Mouse (Mus musculus) kidney, postnatal 25 days (tissue): ENCODE measurements around the gene Mkks.
A peak's percentile ranks its signal among the peaks of the same experiment; 100 is the strongest.
"Not testable (repeated sequence)": the region's sequence is repeated elsewhere in the genome, so short reads cannot be mapped to it uniquely, and the experiment has no call there.

ENCODE experiments used
- DNase-seq, 2 experiments: peaks; one replicate each; pipeline ENCODE4 v3.0.0; 2021; ENCODE audit warnings: mixed read lengths in 2 of 2

Mkks gene

DNA sequence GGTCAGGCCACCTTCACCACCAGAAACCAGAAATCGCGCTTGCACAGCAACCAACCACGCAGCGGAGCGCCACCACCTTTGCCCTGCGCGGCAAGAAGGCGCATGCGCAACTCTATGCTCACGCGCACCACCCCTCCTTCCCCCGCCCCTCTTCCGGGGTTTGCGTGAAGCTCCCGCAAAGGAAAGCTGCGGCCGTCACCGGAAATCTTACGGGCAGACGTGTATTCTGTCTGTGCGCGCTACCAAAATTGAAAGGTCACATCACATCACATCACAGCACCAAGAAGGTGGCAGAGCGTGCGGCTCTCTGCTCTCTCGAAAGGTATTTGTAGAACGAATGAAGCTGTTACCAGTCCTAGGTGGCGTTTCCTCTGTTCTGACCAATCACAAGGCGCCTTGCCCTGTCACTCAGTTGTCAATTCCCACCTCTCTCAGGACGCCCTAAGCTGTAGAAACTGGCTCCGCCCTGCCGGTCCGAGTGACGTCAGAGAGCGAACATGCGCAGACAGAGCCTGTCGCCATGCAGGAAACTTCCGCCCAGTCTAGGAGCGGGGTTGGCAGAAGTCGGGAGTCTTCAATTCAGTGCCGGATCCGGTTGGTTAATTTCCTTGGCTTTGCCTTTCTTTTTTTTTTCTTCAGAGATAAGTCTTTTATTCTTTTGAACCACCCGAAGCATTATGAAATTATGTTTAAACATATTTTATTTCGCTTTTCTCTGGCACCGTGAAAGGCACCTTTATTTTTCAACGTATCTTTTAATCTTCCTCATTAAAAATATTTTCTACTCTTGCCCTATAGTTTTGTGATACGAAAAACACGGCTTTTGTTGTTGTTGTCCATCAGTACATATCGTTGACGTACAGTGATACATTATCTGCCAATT, at the start of gene Mkks, which contains the start of the genes Slx4ip and AL731706.1:
Gene Mkks (minus strand): TSS at position 322 of the 883 bp plus-strand sequence.
Gene Slx4ip (plus strand): TSS at position 151 of the 883 bp plus-strand sequence.
Gene AL731706.1 (minus strand): TSS at position 322 of the 883 bp plus-strand sequence.
- DNase-seq: peak; percentile 99 to 100

DNA sequence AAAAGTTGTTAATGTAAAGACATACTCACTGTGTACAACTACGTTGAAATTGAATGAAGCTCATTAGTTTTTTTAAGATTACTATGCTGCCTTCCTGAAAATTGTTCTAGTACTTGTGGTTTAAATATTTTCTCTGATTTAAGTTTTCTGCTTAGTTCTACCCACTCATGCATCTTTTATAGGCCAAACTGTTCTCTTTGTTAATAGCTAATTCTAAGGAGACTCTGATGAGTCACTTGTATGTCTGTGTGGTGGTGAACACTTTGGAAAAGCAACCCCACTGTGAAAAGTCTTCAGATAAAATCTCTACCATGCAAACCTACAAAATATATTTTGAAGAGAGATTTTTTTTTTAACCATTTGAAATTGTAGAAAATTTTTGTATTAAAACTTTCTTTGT, 47.1 kb upstream of the Mkks start:
- DNase-seq: no peak

DNA sequence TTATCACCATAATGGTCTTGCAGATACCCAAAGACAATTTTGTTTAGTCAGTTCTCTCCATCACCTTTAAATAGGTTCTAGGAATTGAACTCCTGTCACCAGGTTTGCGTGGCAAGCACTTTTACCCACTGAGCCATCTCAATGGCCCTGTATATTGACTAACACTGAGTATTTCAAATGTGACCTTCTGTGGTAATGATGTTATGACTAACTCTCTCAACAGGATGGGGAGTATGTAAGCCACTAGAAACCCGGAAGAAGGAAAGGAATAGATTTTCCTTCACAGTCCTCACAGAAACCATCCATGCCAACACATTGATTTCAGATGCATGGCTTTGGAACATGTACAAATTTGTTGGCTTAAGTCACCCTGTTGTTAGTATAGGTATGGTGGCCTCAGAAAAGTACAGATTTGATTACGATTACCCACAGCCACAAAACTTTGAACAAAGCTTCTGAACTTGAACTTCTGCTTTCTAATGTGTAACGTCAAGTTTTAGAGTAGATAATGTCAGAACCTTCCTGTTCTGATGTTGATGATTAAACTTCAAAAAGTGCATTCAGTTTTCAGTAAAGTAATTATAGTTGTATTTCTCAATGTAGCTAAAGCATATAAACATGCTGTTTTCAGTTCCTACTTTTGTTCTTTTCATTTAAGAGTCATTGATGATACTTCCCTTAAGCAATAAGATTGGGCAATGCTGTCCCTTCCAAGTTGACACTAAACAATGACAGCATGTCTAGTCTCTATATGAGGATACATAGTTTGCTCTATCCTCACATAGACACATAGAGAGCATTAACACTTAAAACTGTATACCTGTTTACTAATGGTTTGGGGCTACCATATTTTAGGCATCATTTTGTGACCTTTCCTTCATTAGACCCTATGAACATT, 45.5 kb upstream of the Mkks start:
- no peak for DNase-seq

DNA sequence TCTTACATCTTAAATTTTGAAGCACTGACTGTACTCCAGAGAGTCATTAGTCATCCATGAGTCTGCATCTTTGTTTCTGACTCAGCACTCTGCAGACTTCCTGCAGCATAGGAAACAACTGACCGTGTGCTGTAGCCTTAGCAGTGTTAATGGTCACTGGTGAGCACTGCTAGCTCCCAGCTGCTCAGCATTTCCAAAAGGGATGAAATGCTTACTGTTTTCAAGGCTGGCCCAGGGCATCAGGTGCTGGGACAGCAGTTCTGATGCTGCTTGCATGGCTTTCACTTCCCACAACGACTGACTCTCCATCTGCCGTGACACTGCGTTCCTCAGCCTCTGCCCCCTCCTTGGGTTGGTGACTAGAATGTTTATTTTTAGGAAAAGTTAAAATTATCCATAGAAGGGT, 29.8 kb upstream of the Mkks start:
- no peak for DNase-seq

DNA sequence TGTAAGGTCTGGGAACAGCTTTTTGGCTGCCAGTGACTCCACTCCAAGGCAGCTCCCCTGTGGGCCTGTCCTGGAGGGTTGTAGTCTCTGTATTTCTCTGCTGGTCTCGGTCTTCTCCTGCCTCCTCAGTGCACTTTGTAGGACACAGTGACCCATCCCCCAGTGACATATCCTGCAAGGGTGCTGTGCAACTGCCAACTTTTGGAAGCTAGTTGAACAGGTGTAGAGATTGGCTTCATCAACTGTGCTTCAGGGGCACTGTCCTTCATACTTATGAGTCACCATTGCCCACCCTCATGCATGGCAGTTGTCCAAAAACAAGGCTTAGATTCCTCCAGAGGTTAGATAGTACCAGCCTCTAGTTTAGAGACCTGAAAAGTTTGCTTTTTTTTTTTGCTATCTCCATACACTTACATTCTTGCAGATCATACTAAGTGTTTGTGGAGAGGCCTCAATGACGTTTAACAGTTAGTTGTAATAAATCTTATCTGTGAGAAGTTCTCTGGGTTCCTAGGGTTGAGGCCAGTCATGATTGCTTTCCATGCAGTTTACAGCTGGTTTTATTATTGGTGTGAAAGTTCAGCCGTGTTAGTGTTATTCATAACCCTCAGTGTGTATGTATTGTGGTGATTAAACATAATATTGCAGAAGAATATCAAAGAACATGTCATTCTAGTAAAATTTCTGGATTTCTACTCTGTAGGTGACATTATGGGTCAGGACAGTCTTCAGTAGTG, 29.2 kb upstream of the Mkks start:
- no peak for DNase-seq

DNA sequence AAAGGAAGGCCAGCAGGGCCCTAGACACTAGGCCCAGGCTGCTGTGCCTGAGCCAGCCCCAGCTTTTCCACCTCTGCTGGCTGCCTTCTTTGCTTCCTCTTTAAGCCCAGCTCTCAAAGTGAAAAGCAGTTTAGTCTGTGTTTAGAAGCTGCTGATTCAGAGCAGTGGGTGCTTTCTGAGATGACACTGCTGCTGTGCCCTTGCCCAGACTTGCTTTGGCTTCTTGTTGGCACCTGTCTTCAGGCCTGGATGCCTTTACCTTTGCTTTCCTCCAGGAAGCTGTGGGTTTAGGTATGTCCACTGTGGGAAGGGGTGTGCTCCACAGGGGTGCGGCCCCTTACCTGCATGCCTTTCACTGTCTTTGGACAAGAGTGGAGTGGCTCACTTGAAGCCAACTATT, 28.2 kb upstream of the Mkks start:
- peak in 1 of 2 experiments; percentile 39 for DNase-seq

DNA sequence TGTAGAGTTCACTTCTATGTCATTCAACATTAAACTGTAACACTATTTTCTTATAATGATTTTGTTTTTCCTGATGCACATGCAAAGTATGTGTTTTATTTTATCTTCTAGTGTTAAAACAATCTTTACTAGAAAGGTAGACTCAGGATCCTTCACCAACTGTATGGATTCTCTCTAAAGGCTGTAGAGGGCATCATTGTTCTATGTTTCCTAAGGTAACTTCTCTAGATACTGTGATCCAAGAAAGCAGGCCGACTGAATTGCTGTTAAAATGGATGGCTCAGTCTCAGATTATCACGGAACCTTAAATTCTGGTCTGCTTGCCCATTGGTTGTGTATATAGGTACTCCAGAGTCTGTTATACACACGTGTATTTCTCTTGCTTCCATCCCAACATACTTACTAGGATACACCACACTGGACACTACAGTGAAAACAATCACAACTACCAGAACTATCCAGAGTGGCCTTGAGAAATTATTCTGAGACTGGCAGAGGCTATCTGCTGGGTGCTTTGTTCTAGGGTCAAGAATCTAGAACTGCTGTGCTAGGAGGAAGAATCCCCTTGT, 23.2 kb upstream of the Mkks start:
- no peak for DNase-seq

DNA sequence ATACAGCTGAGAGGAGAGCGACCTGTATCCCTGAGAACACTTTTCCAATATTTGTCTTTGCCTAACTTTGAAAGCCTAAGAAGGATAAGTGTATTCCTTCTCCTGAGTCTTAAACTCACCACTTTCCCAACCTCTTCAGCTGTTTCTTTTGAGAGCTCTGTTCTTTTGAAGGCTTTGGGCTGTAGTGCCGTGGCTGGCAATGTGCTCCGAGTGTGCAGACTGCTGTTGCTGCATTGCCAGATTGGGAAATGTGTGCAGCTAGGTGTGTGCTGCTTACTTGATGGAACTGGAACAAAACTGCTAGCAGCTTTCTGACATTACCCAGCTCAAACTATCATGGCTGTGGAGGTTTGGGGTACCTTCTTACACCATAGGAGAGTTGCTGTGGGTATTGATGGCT, 21.8 kb upstream of the Mkks start:
- DNase-seq: no peak

DNA sequence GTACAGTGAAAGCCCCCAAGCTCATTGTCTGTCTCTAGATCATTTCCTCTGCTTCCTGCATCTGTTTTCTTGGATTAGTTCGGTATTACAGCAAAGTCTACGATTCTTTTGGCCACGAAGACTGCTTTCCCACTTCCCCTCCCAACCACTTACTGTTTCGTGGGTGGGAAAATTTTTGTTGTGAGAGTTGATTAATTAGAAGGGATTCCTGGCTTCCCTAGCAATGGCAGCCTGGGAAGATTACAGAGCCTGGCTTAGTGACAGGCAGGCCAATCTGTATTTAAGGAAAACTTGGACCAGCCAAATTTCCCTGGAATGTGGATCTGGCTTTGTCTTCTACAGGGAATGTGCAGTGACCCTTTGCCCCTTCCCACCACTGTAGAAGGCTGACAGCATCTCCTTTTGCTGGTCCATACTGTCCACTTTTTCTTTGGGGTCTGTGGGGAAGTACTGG, 20.8 kb upstream of the Mkks start:
- peak in 1 of 2 experiments; percentile 13 for DNase-seq

DNA sequence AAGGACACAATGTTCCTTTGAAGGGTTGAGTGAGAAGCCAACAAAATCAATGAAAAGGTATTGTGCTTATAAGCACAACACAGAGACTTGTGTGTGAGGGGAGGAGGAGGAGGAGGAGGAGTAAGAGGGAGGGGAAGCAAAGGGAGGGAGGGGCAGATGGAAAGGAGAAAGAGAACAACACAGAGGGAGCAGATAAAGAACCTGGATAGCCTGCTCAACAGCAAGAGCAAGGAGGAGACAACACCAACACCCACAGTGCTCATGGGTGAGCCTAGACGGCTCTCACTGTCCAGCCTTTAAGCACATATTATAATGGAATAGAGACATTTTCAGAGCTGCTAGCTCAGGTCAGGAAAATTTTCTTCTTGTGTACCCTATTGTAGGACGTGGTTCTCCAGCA, 18.1 kb upstream of the Mkks start:
- DNase-seq: no peak

DNA sequence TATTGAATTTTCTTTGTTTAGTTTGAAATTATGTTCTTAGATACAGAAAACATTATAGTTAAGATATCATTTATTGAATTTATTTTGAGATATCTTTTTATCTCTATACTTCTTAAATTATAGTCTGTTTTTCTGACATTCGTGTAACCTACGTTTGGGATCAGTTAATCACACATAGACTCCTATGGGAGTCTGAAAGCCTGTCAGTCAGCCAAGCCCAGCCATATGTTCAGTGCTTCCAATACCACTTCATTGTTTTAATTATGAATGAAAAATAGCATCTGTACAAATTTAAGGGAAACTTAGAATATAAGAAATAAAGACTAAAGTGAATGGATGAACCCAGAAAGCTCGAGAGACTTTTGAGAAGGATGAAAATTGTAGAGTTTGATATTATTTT, 17.4 kb upstream of the Mkks start:
- DNase-seq: no peak

DNA sequence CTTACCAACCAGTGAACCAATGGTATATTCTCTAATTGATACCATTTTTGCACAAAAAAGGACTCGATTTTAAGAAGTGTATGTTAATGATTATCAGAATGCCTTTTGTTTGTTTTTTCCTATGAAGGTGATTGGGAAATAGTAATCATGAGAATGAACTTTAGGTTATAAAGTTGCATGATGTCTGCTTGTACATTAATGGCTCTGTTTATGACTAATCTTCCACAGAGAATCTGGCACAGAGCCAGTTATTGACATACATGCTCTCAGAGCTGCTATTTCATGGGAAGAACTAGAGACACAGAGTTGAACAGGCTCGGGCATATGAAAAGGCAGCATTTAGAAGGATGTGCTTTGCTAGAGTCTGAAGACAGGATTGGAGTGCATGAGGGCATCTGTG, 4.9 kb upstream of the Mkks start:
- DNase-seq: no peak

DNA sequence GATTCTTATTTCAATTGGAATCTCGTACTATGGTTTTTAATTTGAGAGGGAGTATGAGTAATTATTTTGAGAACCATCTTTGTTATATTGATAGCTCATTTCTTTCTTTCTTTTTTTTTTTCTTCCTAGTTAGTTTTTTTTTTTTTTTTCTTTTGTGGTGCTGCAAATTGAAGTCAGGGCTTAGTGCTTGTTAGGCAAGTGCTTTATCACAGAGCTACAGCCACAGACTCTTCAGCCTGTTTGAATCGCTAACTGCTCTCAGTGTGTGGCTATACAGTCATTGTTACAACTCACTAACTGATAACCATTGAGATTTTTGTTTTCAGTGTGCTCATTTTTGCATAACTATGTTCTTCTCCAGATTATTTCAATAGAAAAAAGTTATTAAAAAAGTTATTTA, 3.3 kb upstream of the Mkks start:
- no peak for DNase-seq

DNA sequence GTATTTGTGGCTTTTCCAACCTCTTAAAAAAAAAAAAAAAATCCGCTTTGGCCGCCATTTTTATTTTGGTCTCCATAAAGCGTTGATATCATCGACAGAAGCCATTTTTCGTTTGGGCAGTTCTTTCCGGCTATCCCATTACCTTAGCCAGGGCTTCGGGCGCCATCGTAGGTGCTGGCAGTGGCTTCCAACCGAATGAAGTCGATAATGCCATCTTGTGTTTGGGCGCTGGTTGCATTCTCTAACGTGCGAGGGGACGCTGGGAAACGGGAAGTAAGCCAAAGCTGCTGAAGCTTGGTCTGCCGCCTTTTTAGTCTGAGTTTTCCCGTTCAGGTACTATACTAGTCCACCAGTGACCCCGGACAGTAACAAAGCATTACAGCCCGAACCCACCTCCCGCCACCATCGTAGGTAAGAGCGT, 772 bp upstream of the Mkks start:
- peak; percentile 97 for DNase-seq

DNA sequence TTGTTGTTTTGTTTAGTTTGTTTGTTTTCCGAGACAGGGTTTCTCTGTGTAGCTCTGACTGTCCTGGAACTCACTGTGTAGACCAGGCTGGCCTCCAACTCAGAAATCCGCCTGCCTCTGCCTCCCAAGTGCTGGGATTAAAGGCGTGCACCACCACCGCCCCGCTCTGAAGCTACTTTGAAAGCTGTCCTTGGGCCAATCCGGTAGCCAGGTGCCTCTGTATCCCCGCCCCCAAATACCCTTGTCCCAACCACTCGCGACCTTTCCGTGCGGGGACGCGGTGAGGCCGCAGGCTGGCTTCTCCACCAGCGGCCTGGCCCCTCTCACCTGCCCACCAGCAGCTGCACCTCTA, 497 bp downstream of the Mkks start:
- DNase-seq: not testable (repeated sequence)

DNA sequence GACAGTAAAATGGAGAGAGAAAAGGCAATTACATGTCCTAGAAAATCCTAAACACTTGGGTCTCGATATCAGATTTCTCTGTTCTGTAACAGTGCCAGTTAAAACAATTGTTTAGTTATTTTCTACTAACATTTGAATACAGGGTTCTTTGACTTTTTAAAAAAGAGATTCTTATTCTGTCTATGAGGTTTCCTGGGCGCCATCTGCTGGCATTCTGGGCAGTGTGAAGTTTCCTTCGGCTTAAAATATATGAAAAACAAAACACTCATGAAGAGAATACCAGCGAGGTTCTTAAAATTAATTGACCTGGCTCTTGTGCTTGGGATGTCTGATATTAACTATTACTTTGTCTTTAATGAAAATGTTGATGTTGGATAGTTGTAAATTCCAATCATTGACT, 4.3 kb downstream of the Mkks start:
- DNase-seq: peak in 1 of 2 experiments; percentile 57

DNA sequence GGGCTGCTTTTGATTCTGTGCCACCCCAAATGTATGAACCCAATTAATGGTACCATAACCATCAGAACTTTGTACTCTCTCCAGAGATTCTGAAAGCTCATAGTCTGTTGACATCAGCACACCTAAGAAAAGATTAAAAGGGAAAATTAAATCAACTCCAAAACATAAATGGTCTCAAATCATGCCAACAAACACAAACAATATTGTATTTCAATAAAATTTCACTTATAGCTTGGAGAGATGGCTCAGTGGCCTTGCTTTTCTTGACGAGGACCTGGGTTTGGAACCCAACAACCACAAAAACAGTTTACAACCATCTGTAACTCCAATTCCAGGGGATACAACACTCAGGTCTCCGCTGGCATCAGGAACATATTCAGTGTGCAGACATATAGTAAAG, 5.6 kb downstream of the Mkks start, which contains the start of gene AL731706.2:
Gene AL731706.2 (minus strand): TSS at position 101 of the 400 bp plus-strand sequence.
- no peak for DNase-seq

DNA sequence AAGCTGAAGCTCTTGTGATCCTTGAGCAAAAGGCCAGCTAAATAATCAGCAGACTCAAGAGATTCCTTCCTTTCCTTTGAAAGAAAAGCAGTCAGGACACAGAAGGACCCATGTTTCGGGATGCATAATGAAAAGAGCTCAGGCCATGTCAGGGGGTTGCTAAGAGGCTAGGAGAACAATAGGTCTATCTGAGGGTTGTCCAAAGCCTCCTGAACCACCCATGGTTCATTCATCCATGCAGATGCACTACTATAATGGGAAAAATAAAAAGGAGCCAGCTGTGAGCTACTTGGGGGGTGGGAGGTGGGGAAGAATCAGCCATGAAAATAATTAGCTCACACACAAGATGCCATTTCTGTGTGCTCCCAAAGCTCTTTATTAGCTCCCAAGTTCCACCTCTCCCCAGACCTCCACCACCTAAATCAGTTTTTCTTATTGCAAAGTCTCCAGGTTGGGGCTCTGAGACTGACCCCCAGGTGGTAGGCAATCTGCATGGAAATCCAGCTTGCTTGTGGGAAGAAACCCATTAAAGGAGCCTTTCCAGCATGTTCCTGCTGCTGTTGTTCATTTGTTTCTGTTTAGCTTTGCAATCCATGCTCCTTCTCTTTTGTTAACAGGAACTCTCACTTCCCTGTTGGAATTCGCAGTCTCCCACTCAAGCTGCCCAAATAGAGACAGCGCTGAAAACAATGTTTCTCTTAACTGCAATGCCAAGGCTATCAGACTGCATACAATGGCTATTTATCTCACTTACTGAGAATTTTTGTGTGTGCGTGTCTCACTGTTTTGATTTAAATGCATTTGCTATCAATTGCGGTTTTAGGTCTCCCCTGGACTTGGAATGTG, 36.4 kb downstream of the Mkks start:
- DNase-seq: no peak

DNA sequence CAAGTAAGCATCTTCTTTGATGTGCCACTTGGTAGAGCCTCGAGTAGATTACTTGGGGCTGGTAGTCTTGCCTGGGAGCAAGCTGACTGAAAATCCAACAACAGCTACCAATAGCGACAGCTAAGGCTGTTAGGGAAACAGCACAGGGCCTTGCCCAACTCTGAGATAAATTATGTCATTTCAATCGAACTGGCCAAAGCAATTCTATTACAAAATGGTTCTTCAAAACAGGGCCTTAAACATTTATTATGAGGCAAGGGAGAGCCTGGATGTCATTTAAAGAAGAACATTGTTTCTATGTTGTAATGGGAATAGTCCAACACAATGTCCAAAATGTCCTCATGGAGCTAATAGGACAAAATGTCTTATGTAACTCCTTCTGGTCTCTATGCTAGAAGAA, 40.8 kb downstream of the Mkks start:
- no peak for DNase-seq

DNA sequence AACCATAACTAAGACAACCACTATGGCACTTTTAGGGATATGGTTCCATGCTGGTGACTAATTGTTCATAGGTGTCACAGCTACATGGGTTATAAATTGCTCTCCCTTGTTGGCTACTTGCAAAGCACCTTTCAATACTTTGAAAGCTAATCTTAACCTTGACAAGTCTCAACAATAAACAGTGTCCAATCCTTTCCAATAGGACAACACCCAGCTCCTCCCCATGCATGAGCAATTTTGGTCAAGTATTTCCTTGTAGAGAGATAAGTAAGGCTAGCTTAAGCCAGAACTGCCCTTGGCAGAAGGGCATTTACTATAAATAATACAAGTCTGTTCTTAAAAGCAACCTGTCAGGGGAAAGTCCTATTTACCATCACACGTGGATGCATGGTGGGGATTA, 53.2 kb downstream of the Mkks start:
- DNase-seq: no peak

DNA sequence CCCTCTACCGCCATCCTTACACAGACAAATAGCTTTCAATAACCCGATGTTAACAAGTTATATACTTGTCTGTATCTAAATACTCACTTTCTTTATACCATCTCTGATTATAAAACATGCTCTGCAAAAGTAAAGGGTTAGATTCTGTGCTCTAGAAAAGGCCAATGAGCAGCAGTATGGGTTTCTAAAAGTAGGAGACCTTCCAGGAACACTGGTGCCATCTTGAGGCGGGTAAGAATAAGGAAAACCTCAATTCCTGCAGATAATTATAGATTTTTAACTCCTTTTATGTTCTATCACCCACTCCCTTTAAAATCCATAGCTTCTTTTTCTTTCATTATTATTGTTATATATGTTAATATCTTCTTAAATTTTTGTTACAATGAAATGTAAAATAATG, 55.3 kb downstream of the Mkks start:
- DNase-seq: no peak

DNA sequence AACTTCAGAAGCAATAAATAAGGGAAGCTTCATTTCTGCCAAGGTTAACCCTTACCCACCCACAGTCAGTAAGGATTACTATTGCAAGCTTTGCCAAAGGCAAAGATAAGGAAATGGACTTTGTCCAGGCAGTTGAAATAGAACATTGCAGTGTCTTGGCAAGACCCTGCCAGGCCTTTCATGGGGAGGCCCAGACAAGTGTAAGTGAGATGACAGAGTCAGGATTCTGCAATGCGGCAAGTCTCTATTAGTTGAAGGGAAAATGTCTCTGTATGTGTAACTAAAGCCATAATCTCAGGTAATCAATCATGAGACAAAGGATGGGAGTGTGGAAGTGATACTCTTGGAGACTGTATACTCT, 56.5 kb downstream of the Mkks start:
- DNase-seq: no peak
